14 mouse cellular contexts compared by ENCODE assay signal in the genomic region with DNA sequence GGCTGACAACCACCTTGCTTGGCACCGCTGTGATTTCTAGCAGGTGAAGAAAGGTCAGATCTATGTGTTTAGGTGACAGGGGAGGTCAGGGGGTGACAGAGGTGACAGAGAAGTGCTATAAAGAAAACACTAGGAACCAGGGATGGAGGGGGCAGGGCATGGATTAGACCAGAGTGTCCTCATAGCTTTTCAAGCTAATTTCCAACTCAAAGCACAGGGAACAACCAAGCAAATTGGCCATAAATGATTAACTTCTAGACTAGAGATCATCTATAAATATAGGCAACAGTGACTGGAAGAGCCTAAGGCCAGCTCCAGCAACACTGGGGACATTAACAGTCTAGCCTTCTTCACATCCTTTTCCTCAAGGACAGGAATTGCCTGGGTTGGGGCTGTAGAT.
DNase-seq lines count a peak whose midpoint lies in the region; ATAC-seq and TF ChIP-seq lines count a peak whose summit lies in the region.
"Had no signal": no experiment of that assay in that cellular context is flagged by ENCODE, and none has a peak within 500 bp of the region (broad histone marks: within the 10 kb centered on the region; RNA-seq: fewer than 3 reads in every experiment).

No protein-coding gene starts in this region.

- H3K9ac ChIP-seq in forebrain, embryonic 16.5 days (replicated peaks; ENCODE audit: low read depth, low read length) = no peak overlapping the region
- no peak overlapping the region for H3K9ac ChIP-seq in hindbrain, embryonic 16.5 days (ENCODE audit: low read depth, low read length)
- no peak overlapping the region for H3K9ac ChIP-seq in liver, embryonic 16.5 days (ENCODE audit: low read depth, low read length)
- H3K9ac ChIP-seq in heart, adult 2 months (ENCODE audit: low read depth, low read length) = no peak overlapping the region

- peak; percentile 61 for DNase-seq in kidney, postnatal 14 days
- DNase-seq in spleen, adult 12 weeks (ENCODE audit: low spot score) = no peak
- no peak for DNase-seq in lung, postnatal 36 days
- no peak for DNase-seq in heart, adult 2 months
- DNase-seq: cerebellum, adult 11 months; gastrocnemius, postnatal 14 days; heart, postnatal 14 days; lung, postnatal 10 days; spleen, adult 18-20 months had no signal

- no peak for TF ChIP-seq CTCF in heart, adult 2 months (IDR thresholded peaks at IDR 0.05)

- intact Hi-C loops in heart, adult 2 months (cut with DNase I) = no loop called here

- 64% methylated on average over 1 of the region's 1 CpGs for WGBS in forebrain, embryonic 16.5 days
- 71% methylated on average over 1 of the region's 1 CpGs for WGBS in hindbrain, embryonic 16.5 days
- 57% methylated on average over 1 of the region's 1 CpGs for WGBS in liver, embryonic 16.5 days (ENCODE audit: insufficient replicate concordance)
- WGBS in heart, adult 2 months = 89% methylated on average over 1 of the region's 1 CpGs

- H3K36me3 ChIP-seq in forebrain, embryonic 16.5 days (ENCODE audit: control insufficient read depth, insufficient read depth) = no peaks in the 10 kb centered on the region
- no peaks in the 10 kb centered on the region for H3K36me3 ChIP-seq in hindbrain, embryonic 16.5 days (ENCODE audit: control insufficient read depth, insufficient read depth, low read length)
- no peaks in the 10 kb centered on the region for H3K36me3 ChIP-seq in liver, embryonic 16.5 days (ENCODE audit: control insufficient read depth, insufficient read depth)
- H3K36me3 ChIP-seq in heart, adult 2 months (ENCODE audit: control insufficient read depth, insufficient read depth, low read length) = no peaks in the 10 kb centered on the region

- H3K27me3 ChIP-seq in forebrain, embryonic 16.5 days (replicated peaks; ENCODE audit: control insufficient read depth, insufficient read depth, low read length) = no peaks in the 10 kb centered on the region
- no peaks in the 10 kb centered on the region for H3K27me3 ChIP-seq in hindbrain, embryonic 16.5 days (replicated peaks; ENCODE audit: control insufficient read depth, insufficient read depth, low read length)
- no peaks in the 10 kb centered on the region for H3K27me3 ChIP-seq in liver, embryonic 16.5 days (ENCODE audit: control insufficient read depth, insufficient read depth, low read depth, low read length)
- no peaks in the 10 kb centered on the region for H3K27me3 ChIP-seq in heart, adult 2 months (ENCODE audit: control insufficient read depth, insufficient read depth, low read length)

- H3K4me1 ChIP-seq in forebrain, embryonic 16.5 days (replicated peaks; ENCODE audit: control insufficient read depth, insufficient read depth, low read length) = peaks cover 20% of the 10 kb centered on the region
- peaks cover 6% of the 10 kb centered on the region; the same call in 1 of the 2 replicates for H3K4me1 ChIP-seq in hindbrain, embryonic 16.5 days (ENCODE audit: control insufficient read depth, insufficient read depth, low read depth, low read length)
- no peaks in the 10 kb centered on the region for H3K4me1 ChIP-seq in liver, embryonic 16.5 days (ENCODE audit: control insufficient read depth, low read depth, low read length)
- H3K4me1 ChIP-seq in heart, adult 2 months (ENCODE audit: control insufficient read depth, insufficient read depth, low read length) = no peaks in the 10 kb centered on the region

- TF ChIP-seq EP300 in heart, adult 2 months (IDR thresholded peaks at IDR 0.05; ENCODE audit: insufficient read depth, low read depth, low read length) = no peak

- ATAC-seq in forebrain, embryonic 16.5 days = peak; percentile 43
- ATAC-seq in hindbrain, embryonic 16.5 days = 0 out of 2 replicates have a peak, but pooled peaks have one; percentile 37
- ATAC-seq in liver, embryonic 16.5 days (ENCODE audit: low read depth) = peak; percentile 81
- no peak for ATAC-seq in erythroid progenitor cell, adult 5-6 weeks (replicated peaks; ENCODE audit: low FRiP score, poor library complexity, severe bottlenecking)

- H3K79me2 ChIP-seq in heart, adult 2 months (replicated peaks; ENCODE audit: control insufficient read depth, insufficient read depth, low read length) = no peaks in the 10 kb centered on the region

- TF ChIP-seq POLR2A in heart, adult 2 months (IDR thresholded peaks at IDR 0.05; ENCODE audit: insufficient read depth, low read depth, low read length) = no peak

- H3K9me3 ChIP-seq in forebrain, embryonic 16.5 days (ENCODE audit: control insufficient read depth, low read length) = no peaks in the 10 kb centered on the region
- H3K9me3 ChIP-seq in hindbrain, embryonic 16.5 days (ENCODE audit: control insufficient read depth, low read length) = no peaks in the 10 kb centered on the region
- no peaks in the 10 kb centered on the region for H3K9me3 ChIP-seq in liver, embryonic 16.5 days (replicated peaks; ENCODE audit: control insufficient read depth, low read length)

- H3K4me3 ChIP-seq in forebrain, embryonic 16.5 days (replicated peaks; ENCODE audit: low read length) = no peak overlapping the region
- H3K4me3 ChIP-seq in hindbrain, embryonic 16.5 days (ENCODE audit: low read length) = no peak overlapping the region
- H3K4me3 ChIP-seq in liver, embryonic 16.5 days (ENCODE audit: low read depth, low read length) = no peak overlapping the region
- no peak overlapping the region for H3K4me3 ChIP-seq in heart, adult 2 months
- H3K4me3 ChIP-seq: layer of hippocampus, adult 2 months had no signal

- H3K4me2 ChIP-seq in forebrain, embryonic 16.5 days (ENCODE audit: low read length) = no peak overlapping the region
- no peak overlapping the region for H3K4me2 ChIP-seq in hindbrain, embryonic 16.5 days (ENCODE audit: low read length)
- no peak overlapping the region for H3K4me2 ChIP-seq in liver, embryonic 16.5 days (ENCODE audit: low read depth, low read length)

- H3K27ac ChIP-seq in forebrain, embryonic 16.5 days (ENCODE audit: low read length) = peak overlapping the region; percentile 52
- H3K27ac ChIP-seq in hindbrain, embryonic 16.5 days (ENCODE audit: low read depth, low read length) = peak overlapping the region; percentile 36; the same call in 1 of the 2 replicates
- H3K27ac ChIP-seq in liver, embryonic 16.5 days (ENCODE audit: low read length) = no peak overlapping the region
- H3K27ac ChIP-seq in heart, adult 2 months = no peak overlapping the region
- H3K27ac ChIP-seq: layer of hippocampus, adult 2 months had no signal

Comparison
In these comparisons a context has a peak if more than half of its experiments do, and no peak if none do; other contexts are left out.
1. H3K27ac ChIP-seq: peak in forebrain, embryonic 16.5 days (single experiment) and hindbrain, embryonic 16.5 days (single experiment); none in liver, embryonic 16.5 days (single experiment) and heart, adult 2 months (single experiment).